Mouse (Mus musculus) heart, embryonic 12.5 days (tissue): ENCODE results near the gene Kcnip2. TPM values are rescaled to one million over a fixed set of nuclear protein-coding genes. Genes with fewer than 3 reads are reported as not detected.

Experiments
- ATAC-seq: fragments of 200-750 bp; cut with Nextera tagmentation; 2 replicates; pipeline ENCODE4 v1.8.0; 2017; ENCODE audit warnings: moderate TSS enrichment, moderate library complexity; ENCODE audit not compliant: insufficient number of reproducible peaks, low FRiP score
- H3K27ac ChIP-seq: fragments of 300-500 bp; sonication (generic); 2 replicates; pipeline ENCODE4 v1.5.1; 2016; ENCODE audit warnings: mild to moderate bottlenecking, moderate library complexity; ENCODE audit not compliant: poor library complexity, severe bottlenecking
- H3K27me3 ChIP-seq: fragments of 300-500 bp; sonication (generic); replicated peaks from 2 replicates; pipeline ENCODE4 v1.6.1; 2016; ENCODE audit warnings: mild to moderate bottlenecking, moderate library complexity
- H3K36me3 ChIP-seq: fragments of 300-500 bp; sonication (generic); 2 replicates; pipeline ENCODE4 v1.6.1; 2016; ENCODE audit warnings: mild to moderate bottlenecking, moderate library complexity
- H3K4me1 ChIP-seq: fragments of 300-500 bp; sonication (generic); replicated peaks from 2 replicates; pipeline ENCODE4 v1.6.1; 2016; ENCODE audit warnings: mild to moderate bottlenecking
- H3K4me2 ChIP-seq: fragments of 300-500 bp; sonication (generic); 2 replicates; pipeline ENCODE4 v1.6.1; 2016; ENCODE audit warnings: mild to moderate bottlenecking, moderate library complexity
- H3K4me3 ChIP-seq: fragments of 300-500 bp; sonication (generic); 2 replicates; pipeline ENCODE4 v1.5.1; 2016; ENCODE audit warnings: mild to moderate bottlenecking
- H3K9ac ChIP-seq: fragments of 300-500 bp; sonication (generic); 2 replicates; pipeline ENCODE4 v1.6.1; 2016; ENCODE audit warnings: mild to moderate bottlenecking, moderate library complexity
- H3K9me3 ChIP-seq: fragments of 300-500 bp; sonication (generic); replicated peaks from 2 replicates; pipeline ENCODE4 v1.6.1; 2016; ENCODE audit warnings: mild to moderate bottlenecking, moderate library complexity
- WGBS: fragments of 180-500 bp; shearing (Covaris S2); methylation state at CpG from one replicate; pipeline ENCODE4 v1.1.7; 2016; 5-methylcytosine and 5-hydroxymethylcytosine counted together
- polyA plus RNA-seq: library from polyadenylated mRNA; unstranded; fragments of >200 nt; fragmentation: Nextera tagmentation; extraction: Ambion mirVana; gene quantifications from 2 replicates; pipeline ENCODE4 v1.2.1, GENCODE M21; 2016

Gene Kcnip2
- polyA plus RNA-seq, 1 experiment from 2014 or later, result 0.56 TPM

DNA sequence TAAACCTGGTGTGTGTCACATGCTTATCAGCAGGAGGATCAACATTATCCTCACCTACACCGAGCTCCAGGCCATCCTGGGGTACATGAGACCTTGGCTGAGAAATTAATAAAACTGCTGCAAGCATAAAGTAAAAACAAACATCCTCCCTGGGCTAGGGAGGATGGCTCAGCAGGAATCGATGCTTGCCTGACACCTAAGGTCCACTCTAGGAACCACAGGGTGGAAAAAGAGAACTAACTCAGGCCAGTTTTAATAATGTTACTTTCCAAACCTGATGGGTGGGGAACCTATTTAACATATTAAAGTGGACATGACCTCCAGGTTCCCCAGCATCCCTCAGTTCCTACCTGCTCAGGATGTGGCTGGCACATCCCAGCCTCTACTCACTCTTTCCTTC lies 14.8 kb upstream of the Kcnip2 start:
- Histone ChIP-seq H3K36me3 (peaks cover 4% of the 10 kb centered on the region; the same call in 1 of the 2 replicates), H3K27me3 (no peaks in the 10 kb centered on the region), H3K9ac (no peak overlapping the region), H3K4me3 (no peak overlapping the region), H3K4me1 (peaks cover 24% of the 10 kb centered on the region), H3K9me3 (peaks cover 5% of the 10 kb centered on the region), H3K27ac (no peak overlapping the region), H3K4me2 (no peak overlapping the region)
- no peak for ATAC-seq
- 49% methylated on average over 2 of the region's 2 CpGs for WGBS

DNA sequence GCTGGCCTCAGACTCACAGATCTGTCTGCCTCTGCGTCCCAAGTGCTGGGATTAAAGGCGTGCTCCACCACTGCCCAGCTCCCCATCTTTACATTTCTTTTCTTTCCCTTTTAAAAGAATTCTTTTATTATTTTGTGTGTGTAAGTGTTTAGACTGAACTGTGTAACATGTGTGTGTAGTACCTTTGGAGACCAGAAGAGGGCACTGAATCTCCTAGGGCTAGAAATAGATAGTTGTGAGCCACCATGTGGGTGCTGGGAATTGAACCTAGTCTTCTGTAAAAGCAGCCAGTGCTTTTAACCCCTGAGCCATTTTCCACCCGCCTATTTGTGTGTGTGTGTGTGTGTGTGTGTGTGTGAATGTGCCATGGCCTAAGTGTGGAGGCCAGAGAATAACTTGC lies 11.9 kb upstream of the Kcnip2 start:
- Histone ChIP-seq H3K4me3 (no peak overlapping the region), H3K4me1 (peaks cover 32% of the 10 kb centered on the region), H3K9ac (no peak overlapping the region), H3K27ac (no peak overlapping the region), H3K4me2 (no peak overlapping the region), H3K9me3 (peaks cover 5% of the 10 kb centered on the region), H3K27me3 (no peaks in the 10 kb centered on the region), H3K36me3 (peaks cover 4% of the 10 kb centered on the region; the same call in 1 of the 2 replicates)
- ATAC-seq, result no peak
- 89% methylated on average over 3 of the region's 3 CpGs for WGBS

DNA sequence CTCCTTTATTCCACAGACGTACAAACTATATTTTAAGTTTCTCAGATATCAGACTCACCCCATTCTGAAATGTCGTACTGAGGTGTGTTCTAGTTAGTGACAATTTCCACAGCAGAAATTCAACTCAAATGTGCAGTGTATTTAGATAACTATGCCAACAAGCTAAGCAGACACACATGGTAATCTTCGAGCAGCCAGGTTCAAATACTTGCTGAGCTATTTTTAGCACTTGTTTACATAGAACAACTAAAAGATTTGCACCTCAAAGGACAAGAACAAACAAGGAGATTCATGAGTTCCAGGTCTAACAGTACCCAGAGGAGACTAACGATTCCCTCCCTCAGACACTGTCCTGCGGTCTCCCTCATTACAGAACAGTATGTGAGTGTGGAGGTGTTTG lies 11.3 kb upstream of the Kcnip2 start:
- Histone ChIP-seq H3K27ac (no peak overlapping the region), H3K9ac (no peak overlapping the region), H3K4me1 (peaks cover 32% of the 10 kb centered on the region), H3K4me3 (no peak overlapping the region), H3K36me3 (peaks cover 4% of the 10 kb centered on the region; the same call in 1 of the 2 replicates), H3K27me3 (no peaks in the 10 kb centered on the region), H3K4me2 (no peak overlapping the region), H3K9me3 (peaks cover 5% of the 10 kb centered on the region)
- no peak for ATAC-seq
- 64% methylated on average over 5 of the region's 5 CpGs for WGBS

DNA sequence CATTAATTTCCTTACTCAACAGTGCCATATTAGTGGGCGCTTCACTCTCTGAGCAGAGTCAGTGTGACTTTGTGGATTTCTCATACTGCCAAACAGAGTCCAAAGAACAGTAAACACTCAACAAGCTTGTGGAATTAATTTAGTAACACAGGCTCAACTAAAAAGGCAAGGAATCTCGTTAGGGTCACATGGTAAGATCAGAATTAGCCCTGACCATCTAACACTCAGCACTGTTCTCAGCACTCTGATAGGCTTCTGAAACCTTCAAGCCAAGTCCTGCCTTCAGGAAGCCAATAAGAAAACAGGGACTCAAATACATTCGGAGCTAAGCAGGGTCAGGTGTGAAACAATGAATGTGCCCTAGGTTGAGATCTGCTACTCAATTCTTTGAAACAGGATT lies 10.3 kb upstream of the Kcnip2 start:
- Histone ChIP-seq H3K9ac (no peak overlapping the region), H3K27ac (no peak overlapping the region), H3K4me3 (no peak overlapping the region), H3K4me1 (peaks cover 32% of the 10 kb centered on the region), H3K27me3 (no peaks in the 10 kb centered on the region), H3K4me2 (no peak overlapping the region), H3K9me3 (peaks cover 5% of the 10 kb centered on the region), H3K36me3 (peaks cover 4% of the 10 kb centered on the region; the same call in 1 of the 2 replicates)
- 68% methylated on average over 3 of the region's 3 CpGs for WGBS
- ATAC-seq, result no peak

DNA sequence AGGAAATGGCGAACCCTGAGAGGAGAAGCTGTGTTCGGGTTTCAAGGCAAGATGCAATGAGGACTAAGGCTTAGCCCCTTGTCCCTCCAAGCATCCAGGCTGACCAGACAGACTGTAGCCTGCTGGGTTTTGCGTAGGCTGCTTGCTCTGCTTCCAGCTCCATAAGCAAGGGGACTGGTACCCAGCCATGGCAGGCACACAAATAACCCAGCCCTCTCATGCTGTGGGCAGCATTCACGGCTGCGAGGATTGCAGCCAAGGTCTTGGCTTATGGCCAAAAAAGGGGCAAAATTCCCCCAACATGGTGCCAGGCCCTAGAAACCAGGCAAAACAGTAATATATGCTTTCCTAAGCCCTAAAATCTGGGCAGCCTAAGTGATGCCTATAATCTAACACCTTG lies 6.0 kb upstream of the Kcnip2 start:
- no peak overlapping the region for H3K27ac ChIP-seq
- no peak for ATAC-seq
- H3K4me2 ChIP-seq, result no peak overlapping the region
- WGBS, result 74% methylated on average over 5 of the region's 5 CpGs
- no peaks in the 10 kb centered on the region for H3K9me3 ChIP-seq
- no peak overlapping the region for H3K4me3 ChIP-seq
- 0 out of 2 replicates have a peak, but pooled peaks cover 9% of the 10 kb centered on the region for H3K36me3 ChIP-seq
- no peak overlapping the region for H3K9ac ChIP-seq
- H3K4me1 ChIP-seq, result peaks cover 27% of the 10 kb centered on the region
- no peaks in the 10 kb centered on the region for H3K27me3 ChIP-seq

DNA sequence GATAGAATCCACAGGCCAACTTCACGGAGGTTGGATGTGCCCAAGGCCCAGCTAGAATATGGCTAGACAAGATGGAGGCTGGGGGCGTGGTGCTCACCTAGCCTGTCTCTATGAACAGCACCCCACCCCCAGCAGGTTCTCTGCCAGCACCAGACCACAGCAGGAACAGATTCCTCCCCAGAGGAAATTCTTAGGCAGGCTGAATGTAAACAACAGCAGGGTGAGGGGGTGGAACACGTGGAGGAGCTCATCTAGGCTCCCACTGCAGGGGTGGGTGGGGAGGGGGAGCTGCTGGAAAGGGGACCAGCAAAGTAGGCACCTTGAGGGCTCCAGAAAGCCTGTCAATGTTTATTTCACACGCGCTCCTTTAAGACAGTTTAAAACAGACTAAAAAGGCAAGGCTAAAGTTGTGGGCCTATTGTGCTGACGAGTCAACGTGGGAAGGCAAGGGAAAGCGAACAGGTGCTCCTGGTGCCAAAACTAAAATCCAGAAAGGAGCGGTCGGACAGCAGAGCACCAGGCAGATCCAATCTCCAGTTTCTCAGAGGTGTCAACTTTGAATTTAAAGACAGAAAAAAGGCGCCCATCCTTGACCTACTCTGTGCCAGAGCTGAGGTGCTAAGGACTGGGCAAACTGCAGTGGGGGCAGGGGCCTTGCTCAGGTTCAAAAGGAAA lies 2.1 kb upstream of the Kcnip2 start:
- Histone ChIP-seq H3K27me3 (peaks cover 16% of the 10 kb centered on the region), H3K4me3 (no peak overlapping the region), H3K4me2 (no peak overlapping the region), H3K27ac (no peak overlapping the region), H3K4me1 (peaks cover 15% of the 10 kb centered on the region), H3K9me3 (no peaks in the 10 kb centered on the region), H3K9ac (no peak overlapping the region), H3K36me3 (0 out of 2 replicates have a peak, but pooled peaks cover 9% of the 10 kb centered on the region)
- 74% methylated on average over 11 of the region's 11 CpGs for WGBS
- no peak for ATAC-seq

DNA sequence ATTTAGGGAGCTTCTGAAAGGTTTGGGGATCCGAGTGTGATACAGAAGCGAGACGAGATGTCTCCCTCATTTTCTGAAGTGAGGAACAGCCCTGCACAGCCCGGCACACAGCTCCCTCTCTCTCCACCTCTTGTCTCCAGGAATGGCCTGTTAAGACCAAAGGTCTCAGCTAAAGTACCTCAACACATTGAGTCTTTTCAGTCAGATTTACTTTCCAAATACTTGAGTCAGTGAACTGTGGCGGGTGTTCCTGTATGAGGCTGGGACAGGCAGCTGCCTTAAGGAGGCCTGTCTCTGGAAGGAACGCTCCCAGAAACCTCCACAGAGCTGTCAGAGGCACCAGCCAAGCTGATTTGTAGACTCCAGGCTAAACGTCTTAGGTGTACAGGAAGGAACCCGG lies 866 bp upstream of the Kcnip2 start:
- Histone ChIP-seq H3K27ac (no peak overlapping the region), H3K9me3 (no peaks in the 10 kb centered on the region), H3K4me3 (no peak overlapping the region), H3K4me1 (peaks cover 26% of the 10 kb centered on the region), H3K4me2 (peak overlapping the region; percentile 87), H3K27me3 (peaks cover 16% of the 10 kb centered on the region), H3K9ac (no peak overlapping the region), H3K36me3 (0 out of 2 replicates have a peak, but pooled peaks cover 9% of the 10 kb centered on the region)
- ATAC-seq, result no peak
- 43% methylated on average over 8 of the region's 8 CpGs for WGBS

DNA sequence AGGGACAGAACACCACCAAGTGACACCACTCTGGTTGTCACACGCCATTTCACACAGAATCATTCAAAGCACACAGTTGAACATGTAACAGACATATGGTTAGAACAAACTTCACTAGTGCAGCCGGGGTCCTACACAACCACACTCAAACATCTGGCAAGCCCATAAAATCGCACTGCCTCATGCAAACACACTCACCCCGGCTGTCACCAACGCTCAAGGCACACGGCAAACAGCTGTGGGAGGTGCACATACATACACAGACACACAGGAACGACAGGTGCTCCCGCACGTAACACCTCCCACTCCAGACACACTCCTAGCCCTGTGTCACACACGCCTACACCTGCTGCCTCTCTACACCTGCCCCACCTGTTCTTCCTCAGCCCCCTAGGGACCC lies 691 bp downstream of the Kcnip2 start:
- peaks cover 26% of the 10 kb centered on the region for H3K4me1 ChIP-seq
- ATAC-seq, result no peak
- no peak overlapping the region for H3K9ac ChIP-seq
- peaks cover 23% of the 10 kb centered on the region for H3K27me3 ChIP-seq
- peak overlapping the region; percentile 47; the same call in 1 of the 2 replicates for H3K4me3 ChIP-seq
- H3K4me2 ChIP-seq, result peak overlapping the region; percentile 87
- H3K36me3 ChIP-seq, result 0 out of 2 replicates have a peak, but pooled peaks cover 9% of the 10 kb centered on the region
- H3K9me3 ChIP-seq, result no peaks in the 10 kb centered on the region
- no peak overlapping the region for H3K27ac ChIP-seq
- 68% methylated on average over 10 of the region's 10 CpGs for WGBS

DNA sequence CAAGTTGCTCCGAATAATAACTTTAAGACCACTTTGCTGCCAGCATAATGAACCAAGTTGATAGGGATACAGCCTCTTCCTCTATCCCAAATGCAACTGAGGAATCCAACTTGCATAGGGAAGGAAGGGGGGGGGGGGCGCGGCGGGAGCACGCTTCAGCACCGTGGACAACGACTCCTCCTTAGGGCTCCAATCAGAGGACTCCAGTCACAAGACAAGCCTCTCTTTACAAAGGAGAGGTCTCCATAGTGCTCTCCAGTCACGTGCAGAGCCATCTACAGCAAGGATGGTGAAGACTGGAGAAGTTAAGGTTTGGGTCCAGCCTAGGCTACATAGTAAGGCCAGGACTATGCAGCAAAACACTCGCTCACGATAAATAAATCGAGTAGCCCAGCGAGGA lies 2.1 kb downstream of the Kcnip2 start:
- H3K4me3 ChIP-seq, result no peak overlapping the region
- WGBS, result 7% methylated on average over 12 of the region's 12 CpGs
- peaks cover 23% of the 10 kb centered on the region for H3K27me3 ChIP-seq
- peaks cover 26% of the 10 kb centered on the region for H3K4me1 ChIP-seq
- 0 out of 2 replicates have a peak, but pooled peaks have one; percentile 47 for ATAC-seq
- no peak overlapping the region for H3K27ac ChIP-seq
- 0 out of 2 replicates have a peak, but pooled peaks cover 5% of the 10 kb centered on the region for H3K36me3 ChIP-seq
- no peaks in the 10 kb centered on the region for H3K9me3 ChIP-seq
- H3K4me2 ChIP-seq, result no peak overlapping the region
- no peak overlapping the region for H3K9ac ChIP-seq

DNA sequence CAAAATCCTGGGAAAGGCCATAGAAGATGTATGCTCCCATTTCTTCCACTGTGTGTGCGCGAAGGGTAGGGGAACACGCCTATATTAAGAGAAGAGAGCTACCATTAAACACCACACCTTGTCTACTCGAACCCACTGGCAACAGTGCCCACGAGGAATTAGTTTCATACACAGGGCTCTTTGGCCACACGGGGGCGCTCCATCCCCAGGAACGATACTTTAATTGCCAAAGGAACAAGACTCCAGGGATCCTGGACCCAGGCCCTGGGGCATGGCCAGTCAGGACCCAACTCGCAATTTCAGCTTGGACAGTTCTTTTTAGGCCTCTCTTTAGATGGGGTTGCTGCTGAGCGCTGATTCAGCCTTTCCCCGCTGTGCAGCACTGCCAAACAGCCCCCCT lies 2.6 kb downstream of the Kcnip2 start:
- Histone ChIP-seq H3K9ac (no peak overlapping the region), H3K27ac (no peak overlapping the region), H3K9me3 (no peaks in the 10 kb centered on the region), H3K4me2 (no peak overlapping the region), H3K4me3 (no peak overlapping the region), H3K36me3 (0 out of 2 replicates have a peak, but pooled peaks cover under 1% of the 10 kb centered on the region), H3K27me3 (peaks cover 23% of the 10 kb centered on the region), H3K4me1 (peaks cover 26% of the 10 kb centered on the region)
- WGBS, result 5% methylated on average over 11 of the region's 11 CpGs
- ATAC-seq, result peak; percentile 7; the same call in 1 of the 2 replicates

DNA sequence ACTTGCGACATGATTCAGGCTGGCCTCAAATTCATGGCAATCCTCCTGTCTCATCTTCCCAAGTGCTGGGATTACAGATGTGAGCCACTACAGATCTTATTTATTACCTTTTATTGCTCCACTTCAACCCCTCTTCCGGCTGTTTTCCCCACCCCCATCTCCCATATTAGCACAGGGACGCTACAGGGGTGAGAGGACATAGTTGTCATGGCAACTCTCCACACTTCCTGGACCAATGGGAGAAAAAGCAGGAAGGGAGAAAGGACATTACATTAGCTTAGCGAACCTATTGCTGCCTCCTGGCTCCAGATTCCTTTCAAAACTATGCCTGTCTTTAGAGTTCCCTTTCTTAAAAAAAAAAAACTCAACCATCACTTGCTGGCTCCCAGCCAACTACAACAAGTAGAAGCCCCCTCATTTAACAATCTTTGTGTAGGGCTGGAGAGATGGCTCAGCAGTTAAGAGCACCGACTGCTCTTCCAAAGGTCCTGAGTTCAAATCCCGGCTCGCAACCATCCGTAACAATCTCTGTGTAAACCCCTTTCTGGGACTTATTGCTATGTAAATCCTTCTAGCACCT lies 3.1 kb downstream of the Kcnip2 start:
- 18% methylated on average over 8 of the region's 8 CpGs for WGBS
- H3K4me3 ChIP-seq, result peak overlapping the region; percentile 20
- peaks cover 26% of the 10 kb centered on the region for H3K4me1 ChIP-seq
- no peak overlapping the region for H3K27ac ChIP-seq
- H3K9ac ChIP-seq, result no peak overlapping the region; the same call in 1 of the 2 replicates
- ATAC-seq, result no peak
- H3K4me2 ChIP-seq, result peak overlapping the region; percentile 63
- no peaks in the 10 kb centered on the region for H3K9me3 ChIP-seq
- H3K27me3 ChIP-seq, result peaks cover 23% of the 10 kb centered on the region
- no peaks in the 10 kb centered on the region for H3K36me3 ChIP-seq
